Mouse (Mus musculus): ENCODE measurements around the gene Tmem86b. TPM values are rescaled to one million over a fixed set of nuclear protein-coding genes. Genes with fewer than 3 reads are reported as not detected.

Tmem86b gene
- polyA plus RNA-seq, 1 experiment from 2014 or later: 3.3 TPM

DNA sequence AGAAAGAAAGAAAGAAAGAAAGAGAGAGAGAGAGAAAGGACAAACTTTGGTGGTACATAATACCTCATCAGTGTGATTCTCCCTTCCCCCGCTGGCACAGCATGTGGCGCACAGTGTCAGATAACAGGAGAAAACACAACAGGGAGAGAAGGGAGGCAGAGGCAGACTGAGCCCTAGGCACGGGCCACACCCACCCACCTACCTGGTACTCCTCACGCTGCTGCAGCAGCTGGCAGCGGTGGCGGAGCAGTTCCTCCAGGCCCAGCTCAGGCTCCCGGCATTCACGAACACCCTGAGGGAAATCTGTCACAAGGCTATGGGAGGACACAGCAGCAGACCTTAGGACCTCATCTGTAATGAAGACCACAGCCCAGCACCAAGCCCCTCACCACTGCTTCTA lies 32.0 kb upstream of the Tmem86b start:
- 72% methylated on average over 8 of the region's 8 CpGs for WGBS
- Histone ChIP-seq H3K9me3 (ENCODE audit: control insufficient read depth, low read length) (no peaks in the 10 kb centered on the region), H3K36me3 (ENCODE audit: control insufficient read depth, insufficient read depth, low read length) (0 out of 2 replicates have a peak, but pooled peaks cover 8% of the 10 kb centered on the region), H3K27me3 (ENCODE audit: control insufficient read depth, insufficient read depth, low read length) (no peaks in the 10 kb centered on the region), H3K4me3 (ENCODE audit: low read depth, low read length) (no peak overlapping the region), H3K4me2 (replicated peaks; ENCODE audit: low read depth, low read length) (no peak overlapping the region), H3K9ac (ENCODE audit: low read depth, low read length) (no peak overlapping the region), H3K27ac (ENCODE audit: low read depth, low read length) (no peak overlapping the region), H3K4me1 (replicated peaks; ENCODE audit: control insufficient read depth, insufficient read depth, low read length) (0 out of 2 replicates have a peak, but pooled peaks cover 2% of the 10 kb centered on the region)
- no peak for ATAC-seq (ENCODE audit: low FRiP score)
- DNase-seq (ENCODE audit: low spot score): no peak

DNA sequence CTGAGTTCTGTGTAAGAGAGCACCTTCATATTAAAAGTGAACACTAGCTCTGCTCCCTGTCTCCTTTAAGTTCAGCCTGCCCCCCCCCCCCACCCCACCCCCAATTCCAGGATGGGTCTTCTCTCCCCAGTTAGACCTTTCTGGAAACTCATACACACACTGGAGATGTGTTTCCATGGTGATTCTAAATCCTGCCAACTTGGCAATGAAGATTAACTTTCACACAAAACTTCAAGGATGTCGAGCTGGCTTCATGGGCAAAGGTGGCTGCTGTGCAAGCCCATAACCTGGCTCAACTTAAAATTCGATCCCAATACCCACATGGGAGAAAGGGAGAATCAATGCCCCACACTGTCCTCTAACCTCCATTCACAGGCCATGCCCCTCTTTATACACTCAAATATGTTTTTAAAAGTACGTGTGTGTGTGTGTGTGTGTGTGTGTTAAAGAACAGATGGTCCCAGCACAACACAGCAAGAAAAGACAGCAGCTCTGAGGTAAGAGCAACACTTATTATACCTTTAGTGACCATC lies 28.8 kb upstream of the Tmem86b start:
- 72% methylated on average over 3 of the region's 3 CpGs for WGBS
- Histone ChIP-seq H3K4me2 (replicated peaks; ENCODE audit: low read depth, low read length) (peak overlapping the region; percentile 91; the same call in 1 of the 2 replicates), H3K4me3 (ENCODE audit: low read depth, low read length) (no peak overlapping the region), H3K36me3 (ENCODE audit: control insufficient read depth, insufficient read depth, low read length) (0 out of 2 replicates have a peak, but pooled peaks cover 4% of the 10 kb centered on the region), H3K27ac (ENCODE audit: low read depth, low read length) (no peak overlapping the region), H3K27me3 (ENCODE audit: control insufficient read depth, insufficient read depth, low read length) (no peaks in the 10 kb centered on the region), H3K9ac (ENCODE audit: low read depth, low read length) (no peak overlapping the region; the same call in 1 of the 2 replicates), H3K4me1 (replicated peaks; ENCODE audit: control insufficient read depth, insufficient read depth, low read length) (peaks cover 8% of the 10 kb centered on the region), H3K9me3 (ENCODE audit: control insufficient read depth, low read length) (no peaks in the 10 kb centered on the region)
- DNase-seq (ENCODE audit: low spot score): no peak
- ATAC-seq (ENCODE audit: low FRiP score): no peak

DNA sequence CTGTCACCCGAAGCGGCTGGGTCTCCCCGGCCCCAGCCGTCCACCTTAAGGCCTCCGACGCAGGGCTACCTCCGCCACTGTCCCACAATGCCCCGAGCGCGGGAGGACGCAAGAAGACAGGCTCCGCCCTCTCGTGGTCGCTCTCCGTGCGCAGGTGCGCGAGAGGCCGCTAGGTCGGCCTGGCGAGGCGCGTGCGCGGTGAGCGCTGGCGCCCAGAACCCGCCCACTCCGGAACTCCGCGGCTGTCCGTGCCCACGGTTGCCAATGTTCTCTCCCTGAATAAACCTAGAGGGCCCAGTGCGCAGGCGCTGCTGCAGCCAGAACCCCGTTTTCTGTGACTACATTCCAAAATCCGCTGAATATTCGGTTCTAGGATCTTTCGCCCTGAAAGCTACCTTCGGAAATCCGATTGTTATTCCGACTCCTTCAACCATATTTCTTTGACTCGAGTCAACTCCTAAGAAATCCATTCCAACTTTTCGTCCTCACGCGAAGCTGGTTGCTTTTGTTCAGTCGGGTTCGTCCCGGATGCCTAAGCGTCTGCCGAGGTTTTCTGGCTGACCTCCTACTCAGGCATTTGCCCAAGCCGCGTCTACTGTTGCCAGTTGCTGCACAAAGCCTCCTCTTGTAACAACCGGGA lies 27.8 kb upstream of the Tmem86b start, which contains the start of gene Ppp6r1:
Gene Ppp6r1, minus strand, starts transcription at position 108 of the 640 bp plus-strand sequence.
- peak within 1 kb of the TSS; percentile 91 for H3K4me2 ChIP-seq (replicated peaks; ENCODE audit: low read depth, low read length)
- H3K9me3 ChIP-seq (ENCODE audit: control insufficient read depth, low read length): no peaks in the 10 kb centered on the region
- ATAC-seq (ENCODE audit: low FRiP score) (peak; percentile 98), DNase-seq (ENCODE audit: low spot score) (peak; percentile 97)
- no peaks in the 10 kb centered on the region for H3K36me3 ChIP-seq (ENCODE audit: control insufficient read depth, insufficient read depth, low read length)
- H3K4me3 ChIP-seq (ENCODE audit: low read depth, low read length): peak within 1 kb of the TSS; percentile 85
- WGBS: under 1% methylated on average over 54 of the region's 54 CpGs
- H3K27ac ChIP-seq (ENCODE audit: low read depth, low read length): peak within 1 kb of the TSS; percentile 89
- H3K4me1 ChIP-seq (replicated peaks; ENCODE audit: control insufficient read depth, insufficient read depth, low read length): peaks cover 8% of the 10 kb centered on the region
- H3K27me3 ChIP-seq (ENCODE audit: control insufficient read depth, insufficient read depth, low read length): no peaks in the 10 kb centered on the region
- peak within 1 kb of the TSS; percentile 89 for H3K9ac ChIP-seq (ENCODE audit: low read depth, low read length)

DNA sequence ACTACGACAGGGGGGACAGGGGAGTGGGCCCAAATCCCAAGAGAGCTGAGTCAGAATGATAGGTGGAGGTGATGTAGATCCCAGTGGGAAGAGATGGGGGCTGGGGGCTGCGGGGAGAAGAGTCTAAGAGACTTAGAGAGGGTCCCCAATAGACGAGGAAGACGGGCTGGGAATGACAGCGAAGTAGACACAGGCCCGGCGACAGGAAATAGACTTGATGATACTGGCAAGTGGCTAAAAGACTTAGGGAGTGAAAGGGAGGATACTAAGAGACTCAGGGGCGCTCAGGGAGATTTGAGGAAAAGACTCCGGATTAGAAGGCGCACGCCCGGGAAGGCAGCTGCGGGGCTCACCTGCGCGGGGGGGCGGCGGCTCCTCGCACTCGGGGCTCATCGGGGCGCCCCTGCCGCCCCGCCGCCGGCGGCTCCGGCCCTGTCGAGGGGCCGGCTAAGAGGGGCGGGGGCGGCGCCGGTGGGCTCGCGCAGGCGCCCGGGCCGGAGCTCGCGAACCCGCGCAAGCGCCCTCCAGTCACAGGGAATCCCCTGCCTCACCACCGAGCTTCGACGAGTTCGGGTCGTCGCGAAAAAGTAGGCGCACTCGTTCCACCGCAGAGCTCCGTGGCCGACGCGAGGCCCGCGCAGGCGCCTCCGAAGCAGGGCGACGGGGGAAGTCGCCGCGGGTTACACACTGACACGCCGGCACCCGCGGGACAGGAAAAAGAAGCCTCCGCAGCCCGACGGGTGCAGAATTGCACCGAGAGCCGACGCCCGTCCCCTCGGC lies 27.1 kb upstream of the Tmem86b start:
- Histone ChIP-seq H3K9ac (ENCODE audit: low read depth, low read length) (peak overlapping the region; percentile 89), H3K27me3 (ENCODE audit: control insufficient read depth, insufficient read depth, low read length) (no peaks in the 10 kb centered on the region), H3K9me3 (ENCODE audit: control insufficient read depth, low read length) (no peaks in the 10 kb centered on the region), H3K36me3 (ENCODE audit: control insufficient read depth, insufficient read depth, low read length) (no peaks in the 10 kb centered on the region), H3K4me1 (replicated peaks; ENCODE audit: control insufficient read depth, insufficient read depth, low read length) (peaks cover 8% of the 10 kb centered on the region), H3K4me2 (replicated peaks; ENCODE audit: low read depth, low read length) (peak overlapping the region; percentile 91), H3K4me3 (ENCODE audit: low read depth, low read length) (peak overlapping the region; percentile 85), H3K27ac (ENCODE audit: low read depth, low read length) (peak overlapping the region; percentile 89)
- ATAC-seq (ENCODE audit: low FRiP score) (peak; percentile 80), DNase-seq (ENCODE audit: low spot score) (no peak)
- under 1% methylated on average over 56 of the region's 78 CpGs for WGBS

DNA sequence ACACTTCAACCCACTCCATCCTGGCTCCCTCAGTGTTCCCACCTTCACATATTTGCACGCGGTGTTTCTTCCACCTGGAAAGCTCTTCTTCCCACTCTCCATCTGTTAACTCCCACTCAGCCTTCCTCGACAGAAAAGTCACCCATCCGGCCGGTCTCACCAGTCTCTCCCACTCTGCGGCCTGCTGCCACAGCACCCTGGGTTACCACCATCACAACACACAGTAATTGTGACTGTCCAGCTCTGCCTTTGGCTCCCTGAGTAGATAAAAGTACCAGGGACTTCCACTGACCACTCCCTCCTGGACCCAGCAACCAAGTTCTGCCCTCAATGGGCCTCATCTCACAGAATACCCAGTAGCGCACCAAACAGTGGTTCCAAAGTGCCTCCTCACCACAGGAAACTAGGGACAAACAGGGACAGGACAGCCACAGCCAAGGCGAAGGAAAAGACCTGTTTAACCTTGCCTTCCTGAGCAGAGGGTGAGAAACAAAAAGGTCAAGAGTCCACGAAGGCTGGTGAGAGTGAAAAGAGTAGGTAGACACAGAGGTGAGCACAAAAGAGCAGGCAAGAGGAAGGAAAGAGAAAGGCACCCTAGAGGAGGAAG lies 26.4 kb upstream of the Tmem86b start:
- no peak overlapping the region for H3K27ac ChIP-seq (ENCODE audit: low read depth, low read length)
- no peaks in the 10 kb centered on the region for H3K36me3 ChIP-seq (ENCODE audit: control insufficient read depth, insufficient read depth, low read length)

DNA sequence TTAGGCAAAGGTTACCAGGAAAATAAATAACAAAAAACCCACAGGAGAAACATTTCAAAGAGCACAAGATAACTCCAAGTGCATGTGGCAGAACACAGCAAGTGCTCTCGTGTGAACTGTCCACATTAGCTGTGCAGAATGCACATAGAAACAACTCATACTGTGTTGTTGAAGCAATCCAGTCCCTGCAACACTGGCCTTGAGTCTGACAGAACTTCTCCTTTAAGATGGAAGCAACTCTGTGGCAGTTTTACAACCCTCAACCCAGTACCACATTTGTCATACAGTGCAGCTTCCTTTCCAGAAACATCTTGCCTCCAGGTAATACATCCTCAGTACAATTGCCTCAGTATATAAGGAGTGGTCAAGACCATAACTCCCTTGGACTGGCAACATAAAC lies 25.6 kb upstream of the Tmem86b start:
- no peaks in the 10 kb centered on the region for H3K27me3 ChIP-seq (ENCODE audit: control insufficient read depth, insufficient read depth, low read length)
- H3K4me1 ChIP-seq (replicated peaks; ENCODE audit: control insufficient read depth, insufficient read depth, low read length): peaks cover 8% of the 10 kb centered on the region
- H3K27ac ChIP-seq (ENCODE audit: low read depth, low read length): no peak overlapping the region
- H3K4me2 ChIP-seq (replicated peaks; ENCODE audit: low read depth, low read length): 0 out of 2 replicates have a peak overlapping the region, but pooled peaks have one; percentile 91
- H3K36me3 ChIP-seq (ENCODE audit: control insufficient read depth, insufficient read depth, low read length): no peaks in the 10 kb centered on the region
- H3K9ac ChIP-seq (ENCODE audit: low read depth, low read length): no peak overlapping the region
- H3K9me3 ChIP-seq (ENCODE audit: control insufficient read depth, low read length): no peaks in the 10 kb centered on the region
- no peak for DNase-seq (ENCODE audit: low spot score)
- H3K4me3 ChIP-seq (ENCODE audit: low read depth, low read length): no peak overlapping the region; the same call in 1 of the 2 replicates
- WGBS: 72% methylated on average over 1 of the region's 1 CpGs
- no peak for ATAC-seq (ENCODE audit: low FRiP score)

More for the DNA sequence above, 26.4 kb upstream of the Tmem86b start:
- Histone ChIP-seq H3K9ac (ENCODE audit: low read depth, low read length) (peak overlapping the region; percentile 89), H3K4me3 (ENCODE audit: low read depth, low read length) (peak overlapping the region; percentile 85), H3K4me1 (replicated peaks; ENCODE audit: control insufficient read depth, insufficient read depth, low read length) (peaks cover 8% of the 10 kb centered on the region), H3K4me2 (replicated peaks; ENCODE audit: low read depth, low read length) (peak overlapping the region; percentile 91), H3K27me3 (ENCODE audit: control insufficient read depth, insufficient read depth, low read length) (no peaks in the 10 kb centered on the region), H3K9me3 (ENCODE audit: control insufficient read depth, low read length) (no peaks in the 10 kb centered on the region)
- 57% methylated on average over 9 of the region's 9 CpGs for WGBS
- ATAC-seq (ENCODE audit: low FRiP score) (no peak), DNase-seq (ENCODE audit: low spot score) (no peak)

DNA sequence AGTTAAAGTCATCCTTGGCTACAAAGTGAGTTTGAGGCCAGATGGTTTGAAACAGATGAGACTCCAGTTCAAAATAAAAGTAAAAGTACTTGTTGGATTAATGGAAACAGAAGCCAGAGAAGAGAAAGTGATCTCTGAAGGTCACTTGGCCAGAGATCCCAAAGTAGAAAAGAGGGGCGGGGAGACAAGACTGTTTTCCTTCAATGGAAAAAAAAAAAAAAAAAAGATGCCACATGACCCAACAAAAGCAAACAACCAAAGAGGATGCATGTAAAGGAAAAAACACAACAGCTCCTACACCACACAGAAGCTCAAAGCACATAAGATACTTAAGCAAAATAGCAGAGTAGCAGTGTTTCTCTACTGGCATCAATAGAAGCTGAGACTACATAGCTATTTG lies 24.7 kb upstream of the Tmem86b start:
- no peak for DNase-seq (ENCODE audit: low spot score)
- WGBS: 95% methylated on average over 1 of the region's 1 CpGs
- Histone ChIP-seq H3K36me3 (ENCODE audit: control insufficient read depth, insufficient read depth, low read length) (no peaks in the 10 kb centered on the region), H3K4me2 (replicated peaks; ENCODE audit: low read depth, low read length) (no peak overlapping the region), H3K9ac (ENCODE audit: low read depth, low read length) (no peak overlapping the region), H3K9me3 (ENCODE audit: control insufficient read depth, low read length) (no peaks in the 10 kb centered on the region), H3K27me3 (ENCODE audit: control insufficient read depth, insufficient read depth, low read length) (no peaks in the 10 kb centered on the region), H3K27ac (ENCODE audit: low read depth, low read length) (no peak overlapping the region), H3K4me1 (replicated peaks; ENCODE audit: control insufficient read depth, insufficient read depth, low read length) (peaks cover 8% of the 10 kb centered on the region), H3K4me3 (ENCODE audit: low read depth, low read length) (no peak overlapping the region)
- ATAC-seq (ENCODE audit: low FRiP score): no peak

DNA sequence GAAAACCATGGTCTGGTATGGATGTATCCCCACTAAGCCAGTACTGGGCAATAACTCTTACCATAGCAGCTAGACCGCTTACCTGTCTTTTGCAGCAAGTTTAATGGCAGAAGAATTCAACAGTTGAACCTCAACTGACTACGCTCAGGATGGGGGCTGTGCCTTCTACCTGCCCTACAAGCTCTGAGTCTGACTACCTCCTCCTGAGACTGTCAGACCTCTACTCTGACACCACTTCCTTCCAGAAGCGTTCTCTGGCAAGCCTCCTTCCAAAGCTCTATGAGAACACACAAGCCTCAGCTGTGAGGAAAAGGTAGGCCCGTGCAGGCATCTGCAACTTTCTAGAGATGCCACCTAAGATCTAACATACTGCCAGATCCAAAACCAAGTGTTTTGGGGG lies 24.2 kb upstream of the Tmem86b start:
- H3K27me3 ChIP-seq (ENCODE audit: control insufficient read depth, insufficient read depth, low read length): no peaks in the 10 kb centered on the region
- no peaks in the 10 kb centered on the region for H3K36me3 ChIP-seq (ENCODE audit: control insufficient read depth, insufficient read depth, low read length)
- WGBS: 89% methylated on average over 4 of the region's 4 CpGs
- DNase-seq (ENCODE audit: low spot score) (no peak), ATAC-seq (ENCODE audit: low FRiP score) (no peak)
- H3K9ac ChIP-seq (ENCODE audit: low read depth, low read length): no peak overlapping the region
- no peak overlapping the region for H3K27ac ChIP-seq (ENCODE audit: low read depth, low read length)
- no peaks in the 10 kb centered on the region for H3K9me3 ChIP-seq (ENCODE audit: control insufficient read depth, low read length)
- H3K4me2 ChIP-seq (replicated peaks; ENCODE audit: low read depth, low read length): no peak overlapping the region
- H3K4me1 ChIP-seq (replicated peaks; ENCODE audit: control insufficient read depth, insufficient read depth, low read length): peaks cover 7% of the 10 kb centered on the region
- no peak overlapping the region for H3K4me3 ChIP-seq (ENCODE audit: low read depth, low read length)

Data from hindbrain, embryonic 11.5 days (tissue).